Mouse (Mus musculus) brain, embryonic 14.5 days (tissue): Measurements from ENCODE around the gene Mdm1. TPM values are rescaled to one million over a fixed set of nuclear protein-coding genes. Genes with fewer than 3 reads are reported as not detected.

Experiments used
- DNase-seq: peaks from one replicate; pipeline ENCODE4 v3.0.0-alpha.2; 2011; ENCODE audit warnings: low read depth
- CTCF ChIP-seq: fragments of 200-500 bp; IDR thresholded peaks from 2 replicates; pipeline ENCODE4 v1.5.1; 2012; ENCODE audit warnings: inconsistent platforms, mild to moderate bottlenecking, moderate library complexity, borderline replicate concordance; ENCODE audit not compliant: insufficient read depth, insufficient read length; ENCODE audit errors: extremely low read depth
- POLR2A ChIP-seq: fragments of 200-500 bp; IDR thresholded peaks from 2 replicates; pipeline ENCODE4 v1.6.1; 2012; ENCODE audit warnings: mild to moderate bottlenecking, inconsistent platforms, borderline replicate concordance; ENCODE audit not compliant: poor library complexity, insufficient read depth, insufficient read length, severe bottlenecking; ENCODE audit errors: extremely low read depth
- polyA plus RNA-seq: library from polyadenylated mRNA; depleted of rRNA; stranded (reverse); fragments of >200 nt; gene quantifications from 2 replicates; pipeline ENCODE4 v1.2.3, GENCODE M21; 2012; rRNA removed

Mdm1 gene
- polyA plus RNA-seq, result 50.1 and 53.2 TPM in 2 replicates

DNA sequence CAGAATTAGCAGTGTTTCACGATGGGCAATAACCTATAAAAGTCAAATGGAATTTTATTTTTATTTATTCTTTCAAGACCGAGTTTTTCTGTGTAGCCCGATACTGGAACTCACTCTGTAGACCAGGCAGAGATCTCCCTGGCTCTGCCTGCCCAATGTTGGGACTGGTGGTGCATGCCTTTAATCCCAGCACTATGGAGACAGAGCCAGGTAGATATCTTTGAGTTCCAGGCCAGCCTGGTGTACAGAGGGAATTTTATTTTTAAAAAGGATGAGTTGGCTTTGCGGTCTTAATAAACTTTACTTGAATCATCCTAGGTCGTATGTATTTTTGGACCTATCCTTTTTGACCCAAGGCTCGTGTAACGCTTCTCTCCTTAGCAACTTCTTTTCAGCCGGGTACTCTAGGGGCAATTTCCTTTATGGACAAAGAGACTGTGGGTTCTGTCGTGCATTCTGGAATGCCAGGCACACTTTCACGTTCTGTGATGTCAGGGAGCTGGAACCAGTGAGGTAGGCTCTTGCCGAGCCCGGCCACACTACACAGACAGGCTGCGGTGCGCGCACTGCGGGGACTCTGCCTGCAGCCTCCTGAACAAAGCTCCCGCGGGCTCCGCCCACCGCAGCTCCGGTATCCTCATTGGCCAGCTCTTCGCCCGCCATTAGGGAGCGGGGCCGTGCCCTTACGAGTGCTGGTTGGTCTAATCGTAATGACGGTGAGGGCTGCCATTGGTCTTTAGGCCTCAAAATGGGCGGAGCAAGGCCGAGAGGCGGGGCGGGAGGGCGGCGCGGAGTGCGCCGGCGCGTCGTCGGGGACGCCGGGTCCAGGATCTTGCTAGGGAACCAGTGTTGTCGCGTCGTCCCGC lies at the start of gene Mdm1:
Mdm1 (plus strand) TSS at position 794 of the 866 bp plus-strand sequence.
- peak; percentile 69 for TF ChIP-seq POLR2A
- no peak for TF ChIP-seq CTCF

DNA sequence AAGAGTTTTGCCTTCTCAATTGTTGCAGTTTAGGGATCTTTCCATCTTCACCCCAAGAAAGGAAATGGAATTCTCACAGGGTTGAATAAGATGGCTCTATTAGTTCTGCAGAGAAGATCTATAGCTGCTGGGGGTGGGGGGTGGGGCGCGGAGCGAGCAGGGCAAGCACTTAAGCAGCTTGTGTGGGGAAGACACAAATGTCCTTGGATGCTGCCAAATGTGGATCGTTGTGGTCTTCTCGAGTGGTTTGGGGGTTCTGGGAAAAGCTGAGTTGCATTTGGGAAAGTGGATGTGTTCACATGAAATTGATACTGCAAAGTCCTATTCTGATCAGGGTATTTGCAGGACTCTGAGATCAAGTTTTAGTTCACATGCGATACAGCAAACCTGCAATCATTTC lies 48.9 kb upstream of the Mdm1 start:
- TF ChIP-seq POLR2A (no peak), CTCF (no peak)
- DNase-seq, result no peak

More for the DNA sequence above, at the start of gene Mdm1:
- peak; percentile 99 for DNase-seq

DNA sequence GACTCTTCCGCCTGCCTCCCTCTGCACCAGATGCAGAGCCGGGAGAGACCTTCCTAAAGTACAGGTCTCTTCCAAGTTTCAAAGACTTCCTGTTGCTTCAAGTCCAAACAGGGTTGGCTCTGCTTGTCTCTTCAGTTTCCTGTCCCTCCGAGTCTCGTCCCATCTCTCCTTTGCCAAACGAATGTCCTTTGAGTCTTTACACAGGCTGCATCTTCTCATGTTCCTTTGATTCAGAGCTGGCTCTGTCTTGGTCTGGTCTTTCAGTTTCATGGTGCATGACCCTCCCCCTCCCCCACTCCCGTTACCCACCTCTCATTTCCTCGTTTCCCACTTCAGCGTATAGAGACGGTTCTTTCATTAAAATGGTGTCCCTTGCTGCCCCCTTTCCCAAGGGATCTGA lies 47.9 kb upstream of the Mdm1 start:
- no peak for DNase-seq
- TF ChIP-seq POLR2A (no peak), CTCF (no peak)

DNA sequence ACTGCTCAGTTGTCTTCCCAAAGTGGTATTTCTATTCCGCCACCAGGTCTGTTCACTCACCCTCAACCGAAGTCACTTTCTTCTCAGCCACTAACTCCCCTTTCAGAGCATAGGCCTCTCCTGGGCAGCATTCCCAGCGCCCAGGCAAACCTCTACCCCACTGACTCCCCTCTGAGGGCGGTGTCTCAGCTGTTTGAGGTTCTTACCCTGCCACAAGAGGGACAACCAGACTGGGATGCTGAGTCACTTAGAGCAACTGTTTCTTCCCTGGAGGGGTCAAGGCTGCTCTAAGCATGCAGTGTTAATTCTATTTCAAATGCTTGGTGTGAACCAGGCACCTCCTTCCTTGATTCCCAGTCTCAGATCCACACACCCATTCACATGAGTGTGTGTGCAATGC lies 46.8 kb upstream of the Mdm1 start:
- DNase-seq, result no peak
- TF ChIP-seq POLR2A, result no peak
- no peak for TF ChIP-seq CTCF

DNA sequence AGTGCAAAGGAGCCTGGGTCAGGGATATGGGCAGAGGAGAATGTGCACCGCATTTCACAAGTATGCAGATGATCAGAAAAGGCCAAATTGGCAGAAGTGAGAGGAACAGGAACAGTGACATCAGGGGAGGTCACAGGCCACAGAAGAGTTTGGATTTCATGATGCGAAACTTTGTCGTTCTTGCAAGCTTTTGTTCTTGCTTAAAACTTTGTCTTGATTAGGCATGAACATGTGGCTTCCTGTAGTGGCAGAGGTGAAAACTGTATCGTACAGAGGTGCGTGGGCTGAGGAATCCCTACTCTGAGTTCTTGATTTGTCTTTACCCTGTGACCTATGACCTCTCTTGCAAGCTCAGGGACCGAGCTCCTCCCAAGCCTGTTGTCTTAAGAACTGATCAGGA lies 45.4 kb upstream of the Mdm1 start:
- TF ChIP-seq POLR2A (no peak), CTCF (no peak)

DNA sequence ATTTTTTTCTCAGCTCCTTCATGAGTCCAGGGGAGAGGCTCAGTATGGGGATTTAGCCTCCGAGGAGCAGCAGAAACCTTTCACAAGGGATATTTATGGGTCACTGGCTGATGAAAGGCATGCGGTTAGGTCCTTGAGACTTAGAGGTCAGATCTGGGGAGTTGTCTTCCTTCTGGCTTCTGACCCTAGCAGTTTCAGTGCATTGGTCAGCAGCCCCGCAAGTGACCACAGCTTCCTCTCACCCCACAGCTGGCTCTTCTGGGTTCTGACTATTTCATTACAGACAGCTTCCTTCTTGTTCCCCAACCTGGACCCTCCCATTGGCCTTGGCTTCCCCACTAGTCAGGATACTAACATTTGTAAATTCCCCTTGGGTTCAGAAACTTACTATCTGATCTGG lies 43.7 kb upstream of the Mdm1 start:
- DNase-seq, result no peak
- TF ChIP-seq POLR2A (no peak), CTCF (no peak)

More for the DNA sequence above, 45.4 kb upstream of the Mdm1 start:
- DNase-seq, result no peak

DNA sequence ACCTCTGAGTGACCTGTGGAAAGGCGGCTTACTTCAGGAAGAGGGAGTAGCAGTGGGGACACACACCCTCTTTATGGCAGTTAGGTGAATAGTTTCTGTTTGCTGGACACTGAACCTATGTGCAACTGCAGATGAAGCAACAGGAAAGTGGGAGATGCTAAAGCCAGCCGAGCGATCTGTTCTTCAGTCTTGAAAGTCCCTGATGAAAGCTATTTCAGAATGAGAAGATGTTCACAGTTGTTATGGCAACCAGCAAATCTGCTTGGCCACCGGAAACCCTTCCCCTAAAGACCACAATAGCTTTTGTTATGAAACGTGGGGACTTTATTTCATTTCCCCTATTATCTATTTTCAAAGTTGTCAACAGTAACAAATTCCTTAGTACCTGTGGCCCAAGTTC lies 41.0 kb upstream of the Mdm1 start:
- no peak for DNase-seq
- TF ChIP-seq POLR2A, result no peak
- no peak for TF ChIP-seq CTCF

DNA sequence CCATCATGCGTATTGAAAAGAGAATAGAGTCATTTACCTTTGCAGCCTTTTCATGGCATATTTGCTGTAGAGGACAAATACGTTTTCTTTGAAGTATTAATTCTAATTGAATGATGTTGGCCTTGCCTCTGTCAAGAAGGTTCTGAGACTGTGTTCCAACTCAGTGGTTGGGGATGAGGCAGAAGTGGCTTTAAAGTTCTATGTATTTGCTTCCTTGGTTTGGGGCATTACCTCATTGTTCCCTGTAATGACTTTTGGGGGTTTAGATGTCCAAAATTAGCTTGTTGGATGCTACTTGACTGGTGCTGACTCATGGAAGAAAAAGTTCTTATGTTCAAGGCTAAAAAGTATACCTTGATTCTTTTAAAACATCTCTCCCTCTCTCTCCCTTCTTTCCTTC lies 40.6 kb upstream of the Mdm1 start:
- DNase-seq, result no peak
- no peak for TF ChIP-seq CTCF
- TF ChIP-seq POLR2A, result no peak

DNA sequence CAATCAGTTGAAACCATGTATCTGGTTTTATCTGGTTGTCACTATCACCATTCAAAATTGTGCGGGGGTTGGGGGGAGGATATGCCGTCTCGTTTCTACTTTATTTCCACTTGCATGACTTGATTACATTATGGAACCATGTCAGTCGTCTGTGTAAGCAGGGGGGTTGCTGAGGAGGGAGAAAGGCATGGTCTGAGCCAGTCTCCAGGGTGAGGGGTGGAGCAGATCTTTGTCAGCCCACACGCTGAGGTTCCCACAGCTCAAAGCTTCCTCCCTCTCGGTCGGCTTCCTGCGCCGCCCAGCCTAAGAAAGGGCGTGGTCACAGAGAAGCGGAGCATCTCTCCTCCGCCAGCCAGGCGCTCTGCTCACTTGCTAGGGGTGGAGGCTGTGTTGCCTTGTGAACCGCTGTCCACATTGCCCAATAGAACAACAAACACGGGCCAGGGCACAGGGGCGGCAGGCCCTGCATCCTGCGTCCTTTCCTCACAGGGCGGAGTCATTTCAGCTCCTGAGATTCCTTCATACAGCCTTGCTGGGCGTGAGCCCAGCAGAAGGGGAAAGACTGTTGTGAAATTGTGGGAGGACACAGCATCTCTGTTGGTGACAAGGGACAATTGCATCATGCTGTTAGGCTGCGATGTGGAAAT lies 38.5 kb upstream of the Mdm1 start:
- DNase-seq, result peak; percentile 88
- TF ChIP-seq POLR2A, result peak; percentile 55; the same call in 1 of the 2 replicates
- TF ChIP-seq CTCF, result no peak

DNA sequence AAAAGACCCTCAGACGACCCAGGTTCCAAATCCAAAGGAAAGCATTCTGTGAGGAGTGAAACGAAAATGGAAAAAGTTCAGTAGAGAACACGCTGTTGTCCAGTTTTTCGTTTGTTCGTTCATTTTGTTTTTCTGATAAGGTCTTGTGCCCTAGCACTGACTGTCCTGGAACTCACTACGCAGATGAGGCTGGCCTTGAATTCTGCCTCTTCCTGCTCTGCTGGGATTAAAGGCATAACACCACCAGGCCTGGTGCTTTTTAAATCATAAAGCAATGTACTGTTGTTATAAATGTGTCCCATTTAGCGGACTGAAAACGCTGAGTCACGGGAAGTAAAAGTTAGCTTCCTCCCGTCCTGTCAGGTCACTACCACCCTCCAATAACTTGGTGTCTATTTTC lies 37.7 kb upstream of the Mdm1 start:
- TF ChIP-seq POLR2A (no peak), CTCF (no peak)

DNA sequence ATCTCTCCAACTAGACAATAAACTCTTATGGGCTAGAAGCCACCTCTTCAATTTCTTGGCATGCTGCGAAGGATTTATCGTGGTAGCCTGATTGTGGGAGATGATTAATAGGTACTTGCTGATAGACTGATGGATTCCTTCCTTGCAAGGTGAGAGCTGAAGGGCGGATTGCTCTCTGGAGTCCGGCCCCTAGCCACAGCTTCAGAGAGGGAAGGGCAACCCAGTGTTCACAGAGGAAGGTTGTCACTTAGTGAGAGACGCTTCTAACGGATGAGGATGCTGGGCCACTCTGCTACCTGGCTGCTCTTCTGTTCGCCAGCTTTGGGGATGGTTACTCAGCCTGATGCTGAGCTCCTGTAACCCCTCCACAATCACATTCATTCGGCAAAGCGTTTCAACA lies 34.6 kb upstream of the Mdm1 start:
- no peak for TF ChIP-seq POLR2A
- TF ChIP-seq CTCF, result no peak
- DNase-seq, result no peak

More for the DNA sequence above, 37.7 kb upstream of the Mdm1 start:
- no peak for DNase-seq
